Mouse (Mus musculus): ENCODE data around the gene Egln3.

Gene Egln3

GRCm38 (mm10) chr12:54202765-54203655 is 650 bp downstream of the Egln3 start:
- DNase-seq (ENCODE audit: low spot score), result no peak

- no peak for DNase-seq (ENCODE audit: low spot score)
Measured at GRCm38 (mm10) chr12:54202276-54202675, 1.4 kb downstream of the Egln3 start.

GRCm38 (mm10) chr12:54200856-54201255 is 2.8 kb downstream of the Egln3 start:
- no peak for DNase-seq (ENCODE audit: low spot score)

GRCm38 (mm10) chr12:54200172-54200571 is 3.5 kb downstream of the Egln3 start:
- no peak for DNase-seq (ENCODE audit: low spot score)

GRCm38 (mm10) chr12:54198282-54198918 is 5.3 kb downstream of the Egln3 start:
- no peak for DNase-seq (ENCODE audit: low spot score)

GRCm38 (mm10) chr12:54197849-54198248 is 5.8 kb downstream of the Egln3 start:
- DNase-seq (ENCODE audit: low spot score), result no peak

- no peak for DNase-seq (ENCODE audit: low spot score)
Measured at GRCm38 (mm10) chr12:54197301-54197782, 6.3 kb downstream of the Egln3 start.

- no peak for DNase-seq (ENCODE audit: low spot score)
Measured at GRCm38 (mm10) chr12:54196881-54197280, 6.8 kb downstream of the Egln3 start.

- no peak for DNase-seq (ENCODE audit: low spot score)
Measured at GRCm38 (mm10) chr12:54194159-54194558, 9.5 kb downstream of the Egln3 start.

- DNase-seq (ENCODE audit: low spot score), result no peak
Measured at GRCm38 (mm10) chr12:54192305-54192661, 11.4 kb downstream of the Egln3 start.

GRCm38 (mm10) chr12:54191608-54192304 is 11.9 kb downstream of the Egln3 start:
- DNase-seq (ENCODE audit: low spot score), result no peak

- DNase-seq (ENCODE audit: low spot score), result no peak
Measured at GRCm38 (mm10) chr12:54191181-54191580, 12.5 kb downstream of the Egln3 start.

- DNase-seq (ENCODE audit: low spot score), result no peak
Measured at GRCm38 (mm10) chr12:54187812-54188600, 15.7 kb downstream of the Egln3 start.

- DNase-seq (ENCODE audit: low spot score), result no peak
Measured at GRCm38 (mm10) chr12:54186926-54187623, 16.6 kb downstream of the Egln3 start.

GRCm38 (mm10) chr12:54184264-54184663 is 19.4 kb downstream of the Egln3 start:
- DNase-seq (ENCODE audit: low spot score), result no peak

GRCm38 (mm10) chr12:54178323-54178722 is 25.3 kb downstream of the Egln3 start:
- DNase-seq (ENCODE audit: low spot score), result no peak

GRCm38 (mm10) chr12:54168786-54169185 is 34.9 kb downstream of the Egln3 start:
- DNase-seq (ENCODE audit: low spot score), result no peak

- no peak for DNase-seq (ENCODE audit: low spot score)
Measured at GRCm38 (mm10) chr12:54167737-54168136, 35.9 kb downstream of the Egln3 start.

- no peak for DNase-seq (ENCODE audit: low spot score)
Measured at GRCm38 (mm10) chr12:54164724-54165050, 39.0 kb downstream of the Egln3 start.

GRCm38 (mm10) chr12:54164040-54164723 is 39.5 kb downstream of the Egln3 start:
- DNase-seq (ENCODE audit: low spot score), result no peak

GRCm38 (mm10) chr12:54163166-54163565 is 40.5 kb downstream of the Egln3 start:
- DNase-seq (ENCODE audit: low spot score), result no peak
